Mouse (Mus musculus): ENCODE measurements around the gene Zfp770.

DNA sequence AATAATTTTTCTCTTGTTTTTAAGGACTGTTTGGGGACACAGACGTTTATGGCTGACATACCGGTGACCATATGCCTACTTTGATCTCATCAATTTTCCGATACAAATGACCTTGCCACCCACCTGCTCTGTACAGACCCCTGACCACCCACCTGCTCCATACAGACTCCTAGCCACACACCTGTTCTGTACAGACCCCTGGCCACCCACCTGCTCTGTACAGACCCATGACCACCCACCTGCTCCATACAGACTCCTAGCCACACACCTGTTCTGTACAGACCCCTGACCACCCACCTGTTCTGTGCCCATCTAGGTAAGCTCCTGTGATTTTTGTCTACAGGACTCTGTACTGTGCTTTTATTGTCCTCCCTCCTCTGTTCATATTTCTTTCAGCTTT, 34.3 kb upstream of the Zfp770 start:
- no peak for TF ChIP-seq POLR2A (IDR thresholded peaks at IDR 0.05; ENCODE audit: control insufficient read depth, extremely low read depth, insufficient read depth, low read length, poor library complexity)
- no peak for TF ChIP-seq CTCF (IDR thresholded peaks at IDR 0.05; ENCODE audit: borderline replicate concordance, control insufficient read depth, extremely low read depth, insufficient read depth, low read length, poor library complexity)

All from thymus, adult 2 months (tissue).